Mouse (Mus musculus): ENCODE results near the gene Zfp46. TPM values are rescaled to one million over a fixed set of nuclear protein-coding genes. Genes with fewer than 3 reads are reported as not detected.

Zfp46 gene
- polyA plus RNA-seq, 1 experiment from 2014 or later, result 24.7 TPM

DNA sequence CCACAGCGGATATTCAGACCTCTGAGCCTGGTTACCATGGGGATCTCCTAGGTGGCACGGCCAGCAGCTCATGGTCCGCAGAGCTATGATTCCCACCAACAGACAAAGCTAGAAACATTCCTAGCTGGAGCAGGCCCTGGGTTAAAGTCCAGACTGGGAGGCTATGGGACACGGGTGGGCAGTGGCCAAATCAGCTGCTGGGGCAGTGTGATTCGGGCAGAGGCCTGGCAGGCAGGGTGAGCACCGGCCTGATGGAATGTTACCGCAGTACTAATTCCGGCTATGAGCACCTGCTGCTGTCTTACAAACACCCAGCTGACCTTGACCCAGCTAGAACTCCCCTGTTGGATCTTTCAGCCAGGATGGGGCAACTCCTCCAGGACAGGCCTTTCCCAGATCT lies 13.8 kb upstream of the Zfp46 start:
- ATAC-seq (ENCODE audit: insufficient number of reproducible peaks, insufficient read depth, low FRiP score, low read depth), result no peak

DNA sequence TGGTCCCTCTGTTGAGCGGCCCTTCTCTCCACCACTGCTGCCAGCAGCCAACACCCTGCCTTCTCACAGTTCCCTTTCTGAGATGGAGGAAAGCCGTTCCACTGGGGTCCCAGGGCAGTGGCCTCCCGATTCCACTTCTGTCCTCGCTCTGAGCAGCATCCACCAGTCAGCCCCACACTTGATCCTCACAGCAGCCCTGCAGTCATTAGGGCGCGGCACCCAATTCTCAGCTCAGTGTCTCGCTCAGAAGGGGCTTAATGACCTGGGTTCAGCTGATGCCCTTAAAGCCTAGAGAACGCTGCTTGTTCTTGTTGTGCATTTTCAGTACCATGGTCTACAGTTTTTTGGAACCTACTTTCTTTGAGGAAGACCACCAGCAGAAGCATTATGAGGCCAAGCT lies 3.4 kb upstream of the Zfp46 start:
- Histone ChIP-seq H3K9me3 (ENCODE audit: control insufficient read depth, low read depth, low read length) (no peaks in the 10 kb centered on the region), H3K4me1 (ENCODE audit: control insufficient read depth, insufficient read depth, low read length) (peaks cover 19% of the 10 kb centered on the region), H3K36me3 (ENCODE audit: control insufficient read depth, insufficient read depth, low read length) (no peaks in the 10 kb centered on the region), H3K4me2 (replicated peaks; ENCODE audit: low read depth, low read length) (no peak overlapping the region), H3K9ac (replicated peaks; ENCODE audit: low read depth, low read length) (no peak overlapping the region), H3K4me3 (ENCODE audit: low read depth, low read length) (no peak overlapping the region), H3K27ac (ENCODE audit: low read length) (no peak overlapping the region), H3K27me3 (ENCODE audit: control insufficient read depth, insufficient read depth, low read length) (no peaks in the 10 kb centered on the region)
- ATAC-seq (ENCODE audit: insufficient number of reproducible peaks, insufficient read depth, low FRiP score, low read depth), result no peak
- WGBS, result 73% methylated on average over 8 of the region's 8 CpGs

More for the DNA sequence above, 13.8 kb upstream of the Zfp46 start:
- no peaks in the 10 kb centered on the region for H3K4me1 ChIP-seq (ENCODE audit: control insufficient read depth, insufficient read depth, low read length)
- 78% methylated on average over 8 of the region's 8 CpGs for WGBS
- H3K4me2 ChIP-seq (replicated peaks; ENCODE audit: low read depth, low read length), result no peak overlapping the region
- no peak overlapping the region for H3K4me3 ChIP-seq (ENCODE audit: low read depth, low read length)
- H3K36me3 ChIP-seq (ENCODE audit: control insufficient read depth, insufficient read depth, low read length), result no peaks in the 10 kb centered on the region
- no peak overlapping the region for H3K27ac ChIP-seq (ENCODE audit: low read length)
- H3K9me3 ChIP-seq (ENCODE audit: control insufficient read depth, low read depth, low read length), result peaks cover 14% of the 10 kb centered on the region
- no peak overlapping the region for H3K9ac ChIP-seq (replicated peaks; ENCODE audit: low read depth, low read length)
- H3K27me3 ChIP-seq (ENCODE audit: control insufficient read depth, insufficient read depth, low read length), result no peaks in the 10 kb centered on the region

DNA sequence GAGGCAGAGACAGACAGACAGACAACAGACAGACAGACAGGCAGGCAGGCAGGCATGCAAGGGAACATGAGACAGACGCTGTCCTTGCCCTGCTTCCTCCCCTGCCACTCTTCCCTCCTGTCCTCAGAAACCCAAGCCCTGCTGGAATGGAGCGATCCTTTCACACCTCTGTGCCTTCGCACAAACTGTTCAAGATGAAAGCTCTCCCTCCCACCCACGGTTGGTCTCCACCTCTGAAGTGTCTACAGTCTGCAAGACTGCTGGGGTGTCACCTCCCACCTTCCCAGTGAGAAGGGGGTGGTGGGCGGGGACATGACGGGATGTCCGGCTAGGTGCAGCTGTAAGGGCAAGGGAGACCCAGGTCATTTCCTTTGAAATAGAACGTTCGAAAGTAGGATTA lies 2.9 kb upstream of the Zfp46 start:
- WGBS, result 52% methylated on average over 9 of the region's 9 CpGs
- Histone ChIP-seq H3K9ac (replicated peaks; ENCODE audit: low read depth, low read length) (no peak overlapping the region), H3K27me3 (ENCODE audit: control insufficient read depth, insufficient read depth, low read length) (no peaks in the 10 kb centered on the region), H3K4me1 (ENCODE audit: control insufficient read depth, insufficient read depth, low read length) (peaks cover 21% of the 10 kb centered on the region), H3K4me2 (replicated peaks; ENCODE audit: low read depth, low read length) (no peak overlapping the region), H3K27ac (ENCODE audit: low read length) (no peak overlapping the region), H3K4me3 (ENCODE audit: low read depth, low read length) (no peak overlapping the region), H3K36me3 (ENCODE audit: control insufficient read depth, insufficient read depth, low read length) (no peaks in the 10 kb centered on the region), H3K9me3 (ENCODE audit: control insufficient read depth, low read depth, low read length) (no peaks in the 10 kb centered on the region)
- no peak for ATAC-seq (ENCODE audit: insufficient number of reproducible peaks, insufficient read depth, low FRiP score, low read depth)

DNA sequence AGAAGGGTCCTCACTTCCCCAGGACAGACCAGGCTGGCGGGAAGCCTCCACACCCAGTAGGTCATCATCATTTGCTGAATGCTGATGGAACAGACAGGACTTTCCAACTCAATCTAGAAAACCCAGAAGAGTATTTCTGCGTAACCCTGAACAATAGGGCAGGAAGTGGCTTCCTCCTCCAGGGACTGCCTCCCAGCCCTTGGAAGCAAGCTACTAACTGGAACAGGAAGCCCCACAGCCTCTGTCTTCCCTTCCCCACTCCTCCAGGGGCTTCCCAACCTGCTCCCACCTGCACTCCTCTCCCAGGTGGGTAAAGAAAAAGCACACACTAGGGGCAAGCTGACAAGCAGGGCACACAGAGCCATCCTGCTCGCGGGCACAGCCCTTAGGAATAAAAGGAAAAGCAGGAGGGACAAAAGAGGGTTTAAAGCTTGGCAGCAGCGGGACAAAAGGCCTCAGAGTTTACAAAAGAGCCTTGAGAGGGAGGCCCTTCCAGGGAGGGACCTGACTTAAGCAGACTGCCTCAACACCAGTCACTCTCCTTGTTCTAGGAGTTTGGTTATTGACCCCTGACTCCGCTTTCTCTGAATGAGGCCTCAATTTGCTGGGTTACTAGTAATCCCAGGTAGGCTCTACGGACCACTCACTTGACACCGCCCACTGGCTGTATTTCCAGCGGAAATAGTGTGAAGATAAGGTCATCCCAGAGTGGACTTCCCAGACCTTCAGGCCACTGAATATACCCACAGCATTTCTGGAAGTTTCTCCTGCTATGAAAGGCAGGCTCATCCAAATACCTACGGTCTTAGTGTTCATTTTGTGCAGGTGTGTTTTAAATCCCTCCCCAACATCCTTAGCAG lies 1.6 kb upstream of the Zfp46 start:
- no peaks in the 10 kb centered on the region for H3K9me3 ChIP-seq (ENCODE audit: control insufficient read depth, low read depth, low read length)
- no peak overlapping the region for H3K4me3 ChIP-seq (ENCODE audit: low read depth, low read length)
- H3K36me3 ChIP-seq (ENCODE audit: control insufficient read depth, insufficient read depth, low read length), result peaks cover 1% of the 10 kb centered on the region; the same call in 1 of the 2 replicates
- WGBS, result 34% methylated on average over 10 of the region's 10 CpGs
- H3K27me3 ChIP-seq (ENCODE audit: control insufficient read depth, insufficient read depth, low read length), result no peaks in the 10 kb centered on the region
- peaks cover 27% of the 10 kb centered on the region for H3K4me1 ChIP-seq (ENCODE audit: control insufficient read depth, insufficient read depth, low read length)
- no peak overlapping the region; the same call in 1 of the 2 replicates for H3K4me2 ChIP-seq (replicated peaks; ENCODE audit: low read depth, low read length)
- peak overlapping the region; percentile 94 for H3K27ac ChIP-seq (ENCODE audit: low read length)
- 0 out of 2 replicates have a peak overlapping the region, but pooled peaks have one; percentile 18 for H3K9ac ChIP-seq (replicated peaks; ENCODE audit: low read depth, low read length)
- ATAC-seq (ENCODE audit: insufficient number of reproducible peaks, insufficient read depth, low FRiP score, low read depth), result no peak

DNA sequence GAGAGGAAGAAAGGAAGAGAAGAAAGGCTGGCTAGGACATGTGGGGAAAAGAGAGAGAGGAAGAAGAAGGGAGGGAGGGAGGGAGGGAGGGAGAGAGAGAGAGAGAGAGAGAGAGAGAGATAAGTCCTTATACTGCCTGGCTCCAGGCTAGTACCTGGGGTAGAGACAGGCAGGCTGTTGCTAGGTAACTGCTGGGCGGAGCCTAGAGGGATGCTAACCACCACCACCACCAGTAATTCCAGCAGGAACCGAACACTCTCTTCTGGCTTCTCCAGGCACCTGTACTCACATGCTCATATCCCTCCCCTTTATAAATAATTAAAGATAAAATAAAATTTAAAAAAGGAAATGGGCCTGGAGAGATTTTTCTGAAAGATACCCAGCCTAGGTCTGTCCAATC lies 700 bp upstream of the Zfp46 start:
- Histone ChIP-seq H3K4me2 (replicated peaks; ENCODE audit: low read depth, low read length) (0 out of 2 replicates have a peak overlapping the region, but pooled peaks have one; percentile 94), H3K27ac (ENCODE audit: low read length) (peak overlapping the region; percentile 94), H3K4me1 (ENCODE audit: control insufficient read depth, insufficient read depth, low read length) (peaks cover 27% of the 10 kb centered on the region), H3K4me3 (ENCODE audit: low read depth, low read length) (no peak overlapping the region), H3K27me3 (ENCODE audit: control insufficient read depth, insufficient read depth, low read length) (no peaks in the 10 kb centered on the region), H3K9ac (replicated peaks; ENCODE audit: low read depth, low read length) (no peak overlapping the region), H3K9me3 (ENCODE audit: control insufficient read depth, low read depth, low read length) (no peaks in the 10 kb centered on the region), H3K36me3 (ENCODE audit: control insufficient read depth, insufficient read depth, low read length) (peaks cover 10% of the 10 kb centered on the region)
- 18% methylated on average over 2 of the region's 2 CpGs for WGBS
- no peak for ATAC-seq (ENCODE audit: insufficient number of reproducible peaks, insufficient read depth, low FRiP score, low read depth)

DNA sequence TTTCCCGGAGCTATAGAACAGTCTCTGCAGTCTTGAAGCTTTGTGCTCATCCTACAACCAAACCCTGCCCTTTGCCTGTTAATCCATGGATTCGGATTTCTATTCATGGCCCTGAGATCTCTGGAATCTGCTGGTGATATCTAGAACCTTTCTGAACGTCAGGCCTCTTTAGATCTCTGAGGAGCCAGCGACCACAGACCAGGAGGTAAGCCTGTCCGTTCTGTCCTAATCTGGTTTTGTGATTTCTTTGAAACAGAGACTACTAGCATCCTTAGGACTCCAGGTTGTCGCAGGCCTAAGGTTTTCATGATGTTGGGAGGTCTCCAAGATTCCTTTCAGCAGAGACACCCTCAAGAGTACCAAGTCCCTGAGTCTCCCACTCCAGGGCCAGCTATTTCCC lies 408 bp downstream of the Zfp46 start:
- H3K27me3 ChIP-seq (ENCODE audit: control insufficient read depth, insufficient read depth, low read length), result no peaks in the 10 kb centered on the region
- 22% methylated on average over 6 of the region's 6 CpGs for WGBS
- H3K9me3 ChIP-seq (ENCODE audit: control insufficient read depth, low read depth, low read length), result no peaks in the 10 kb centered on the region
- no peak for ATAC-seq (ENCODE audit: insufficient number of reproducible peaks, insufficient read depth, low FRiP score, low read depth)
- H3K4me1 ChIP-seq (ENCODE audit: control insufficient read depth, insufficient read depth, low read length), result peaks cover 27% of the 10 kb centered on the region
- H3K4me2 ChIP-seq (replicated peaks; ENCODE audit: low read depth, low read length), result peak overlapping the region; percentile 94
- peak overlapping the region; percentile 54 for H3K9ac ChIP-seq (replicated peaks; ENCODE audit: low read depth, low read length)
- H3K4me3 ChIP-seq (ENCODE audit: low read depth, low read length), result peak overlapping the region; percentile 69
- H3K36me3 ChIP-seq (ENCODE audit: control insufficient read depth, insufficient read depth, low read length), result peaks cover 20% of the 10 kb centered on the region
- peak overlapping the region; percentile 94 for H3K27ac ChIP-seq (ENCODE audit: low read length)

DNA sequence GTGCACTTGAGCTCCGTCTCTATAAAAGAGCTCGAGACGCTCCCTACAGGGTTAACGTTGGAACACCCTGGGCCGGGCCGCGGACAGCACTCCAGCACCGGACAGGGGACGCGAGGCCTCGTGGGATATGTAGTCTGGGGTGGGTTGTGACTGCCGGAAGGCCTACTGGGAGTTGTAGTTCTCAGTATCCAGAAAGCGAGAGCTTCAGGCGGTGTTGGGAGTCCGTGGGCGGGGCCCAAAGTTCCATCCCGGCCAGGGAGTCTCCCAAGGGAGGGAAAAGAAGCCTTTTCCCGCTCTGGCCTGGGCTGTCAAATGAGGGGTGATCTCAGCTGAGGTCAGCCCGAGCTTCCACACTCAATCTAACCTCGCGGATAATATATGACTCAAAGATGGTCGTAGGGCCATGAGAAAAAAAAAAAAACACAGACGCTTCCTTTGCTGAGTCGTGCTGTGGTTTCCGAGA lies 896 bp downstream of the Zfp46 start:
- no peaks in the 10 kb centered on the region for H3K27me3 ChIP-seq (ENCODE audit: control insufficient read depth, insufficient read depth, low read length)
- peak; percentile 94 for ATAC-seq (ENCODE audit: insufficient number of reproducible peaks, insufficient read depth, low FRiP score, low read depth)
- peak overlapping the region; percentile 58 for H3K9ac ChIP-seq (replicated peaks; ENCODE audit: low read depth, low read length)
- peaks cover 25% of the 10 kb centered on the region for H3K36me3 ChIP-seq (ENCODE audit: control insufficient read depth, insufficient read depth, low read length)
- H3K4me3 ChIP-seq (ENCODE audit: low read depth, low read length), result peak overlapping the region; percentile 69
- no peaks in the 10 kb centered on the region for H3K9me3 ChIP-seq (ENCODE audit: control insufficient read depth, low read depth, low read length)
- under 1% methylated on average over 25 of the region's 25 CpGs for WGBS
- H3K27ac ChIP-seq (ENCODE audit: low read length), result peak overlapping the region; percentile 94
- H3K4me1 ChIP-seq (ENCODE audit: control insufficient read depth, insufficient read depth, low read length), result peaks cover 27% of the 10 kb centered on the region
- peak overlapping the region; percentile 94 for H3K4me2 ChIP-seq (replicated peaks; ENCODE audit: low read depth, low read length)

DNA sequence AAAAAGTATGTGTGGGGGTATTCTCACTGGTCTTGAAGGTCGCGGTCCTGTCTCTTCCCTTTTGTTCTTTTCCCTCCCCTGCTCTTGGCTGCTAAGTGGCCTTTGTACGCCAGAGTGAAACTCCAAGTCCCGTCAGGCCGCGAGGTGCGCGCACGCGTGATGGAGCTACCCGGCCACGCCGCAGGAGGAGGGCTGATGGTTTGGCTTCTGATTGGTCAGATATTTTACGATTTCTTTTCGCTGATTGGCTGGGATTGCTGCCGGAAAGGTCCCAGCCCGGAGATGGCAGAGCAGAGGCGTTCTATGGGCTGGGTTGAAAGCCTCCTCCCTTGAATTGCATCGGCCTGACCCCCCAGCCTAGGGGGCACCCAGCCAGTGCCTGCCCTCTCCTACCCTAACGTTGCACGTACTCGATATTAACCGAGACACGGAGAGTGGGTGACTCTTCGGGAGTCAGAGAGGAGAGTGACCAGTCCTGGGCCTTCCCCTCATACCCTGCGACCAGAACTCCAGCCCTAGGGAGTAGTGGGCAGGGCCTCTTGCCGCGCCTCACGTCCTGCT lies 1.4 kb downstream of the Zfp46 start:
- Histone ChIP-seq H3K9me3 (ENCODE audit: control insufficient read depth, low read depth, low read length) (no peaks in the 10 kb centered on the region), H3K27me3 (ENCODE audit: control insufficient read depth, insufficient read depth, low read length) (no peaks in the 10 kb centered on the region), H3K9ac (replicated peaks; ENCODE audit: low read depth, low read length) (peak overlapping the region; percentile 70), H3K4me2 (replicated peaks; ENCODE audit: low read depth, low read length) (peak overlapping the region; percentile 94), H3K36me3 (ENCODE audit: control insufficient read depth, insufficient read depth, low read length) (peaks cover 30% of the 10 kb centered on the region), H3K4me3 (ENCODE audit: low read depth, low read length) (peak overlapping the region; percentile 69), H3K27ac (ENCODE audit: low read length) (peak overlapping the region; percentile 94), H3K4me1 (ENCODE audit: control insufficient read depth, insufficient read depth, low read length) (peaks cover 27% of the 10 kb centered on the region)
- peak; percentile 86 for ATAC-seq (ENCODE audit: insufficient number of reproducible peaks, insufficient read depth, low FRiP score, low read depth)
- 1% methylated on average over 29 of the region's 29 CpGs for WGBS

Data from stomach, embryonic 14.5 days (tissue).